Mouse (Mus musculus) adrenal gland, postnatal 14 days (tissue): ENCODE measurements around the gene Lrrc25. TPM values are rescaled to one million over a fixed set of nuclear protein-coding genes. Genes with fewer than 3 reads are reported as not detected.
A peak's percentile ranks its signal among the peaks of the same experiment; 100 is the strongest.
"Not testable (repeated sequence)": the region's sequence is repeated elsewhere in the genome, so short reads cannot be mapped to it uniquely, and the experiment has no call there.

Experiments
- DNase-seq: peaks from one replicate; pipeline ENCODE4 v3.0.0; 2021; ENCODE audit warnings: mixed read lengths
- long read RNA-seq, 2 experiments: library from polyadenylated mRNA; stranded (forward); transcript quantifications; one replicate each; pipeline ENCODE4 v2.0.0; 2021
- total RNA-seq: library from RNA; stranded (reverse); gene quantifications from 2 replicates; pipeline ENCODE4 v1.2.3, GENCODE M21; 2021

Gene Lrrc25
- total RNA-seq: 1.6 and 2.0 TPM in 2 replicates
- long read RNA-seq, experiment 1, partial matches to known transcripts: 0 of 1 reads
- long read RNA-seq, experiment 1, other reads (novel, unspliced or antisense): 1 of 1 reads
- long read RNA-seq, experiment 2: 0 reads

DNA sequence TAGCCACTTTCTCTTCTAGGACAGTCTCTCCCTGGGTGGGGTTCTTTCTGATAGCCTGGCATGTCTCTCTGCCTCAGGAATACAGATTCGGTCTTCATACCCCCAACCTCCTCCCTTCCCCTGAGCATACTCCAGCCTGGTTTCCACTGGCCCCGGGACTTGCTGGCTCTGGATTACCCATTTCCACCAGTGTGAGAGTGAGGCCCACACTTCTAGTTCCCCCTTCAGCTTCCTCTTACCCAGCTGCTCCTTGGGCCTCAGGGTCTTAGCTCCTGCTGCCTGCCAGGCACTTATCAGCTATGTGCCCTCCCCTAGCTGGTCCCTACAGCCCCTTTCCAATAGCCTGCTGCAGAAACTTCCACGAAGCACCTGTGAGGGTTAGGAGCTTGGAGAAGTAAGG, at the start of gene Lrrc25:
Gene Lrrc25, plus strand, starts transcription at position 262 of the 400 bp plus-strand sequence.
- DNase-seq: no peak

DNA sequence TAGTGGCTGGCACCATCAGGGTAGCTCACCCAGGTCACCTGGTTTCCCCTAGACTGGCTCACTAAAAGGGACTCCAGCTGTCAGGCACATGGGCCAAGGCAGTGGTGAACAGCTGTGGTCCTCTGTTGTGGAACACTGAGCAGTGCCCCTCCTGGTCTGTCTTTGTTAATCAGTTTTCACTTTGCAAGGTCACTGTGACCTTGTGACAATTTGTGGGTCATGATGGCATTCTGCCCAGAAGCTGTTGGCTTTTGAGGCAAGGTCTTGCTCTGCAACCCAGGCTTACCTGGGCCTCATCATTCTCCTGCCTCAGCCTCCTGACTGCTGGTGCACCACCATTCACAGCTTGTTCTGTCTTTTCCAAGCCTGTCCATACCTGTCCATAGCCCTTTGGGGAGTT, 45.6 kb upstream of the Lrrc25 start:
- peak; percentile 51 for DNase-seq

DNA sequence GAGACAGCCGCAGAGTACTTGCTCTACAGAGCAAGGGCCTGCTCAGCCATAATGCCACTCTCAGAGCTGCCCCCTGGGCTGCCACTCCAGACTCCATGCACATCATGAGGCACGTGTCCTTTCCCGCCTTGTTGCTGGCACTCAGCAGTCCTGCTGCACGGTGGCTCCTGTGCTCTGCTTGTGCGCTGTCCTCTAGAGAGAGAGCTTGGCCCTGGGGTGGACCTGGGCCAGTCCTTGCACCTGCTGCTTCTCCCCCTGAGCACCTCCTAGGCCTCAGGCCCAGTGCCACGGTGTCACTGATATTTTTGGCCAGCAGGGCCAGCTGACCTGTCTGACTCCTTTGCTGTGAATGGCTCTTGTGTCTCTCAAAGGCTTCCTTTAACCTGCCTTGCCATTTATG, 45.0 kb upstream of the Lrrc25 start:
- no peak for DNase-seq

GRCm38 (mm10) chr8:70574302-70574701, 41.7 kb upstream of the Lrrc25 start:
- DNase-seq: no peak

DNA sequence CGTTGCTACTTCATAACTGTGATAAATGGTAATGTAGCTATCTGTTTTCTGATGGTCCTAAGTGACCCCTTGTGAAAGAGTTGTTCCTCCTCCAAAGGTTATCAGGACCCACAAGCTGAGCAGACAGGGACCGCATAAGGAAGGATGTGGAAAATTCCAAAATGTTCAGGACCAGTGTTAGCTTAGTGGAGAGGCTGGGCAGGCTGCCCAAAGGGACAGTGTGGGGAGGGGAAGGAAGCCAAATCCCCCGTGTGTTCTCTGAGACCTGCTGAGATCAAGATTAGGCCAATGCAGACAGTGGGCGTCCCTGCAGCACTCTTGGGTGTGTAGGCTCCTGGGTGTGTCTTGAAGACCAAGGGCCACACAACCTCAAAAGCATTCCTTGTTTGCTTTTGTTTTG, 41.0 kb upstream of the Lrrc25 start:
- DNase-seq: peak; percentile 67

GRCm38 (mm10) chr8:70577207-70577606, 38.7 kb upstream of the Lrrc25 start:
- no peak for DNase-seq

DNA sequence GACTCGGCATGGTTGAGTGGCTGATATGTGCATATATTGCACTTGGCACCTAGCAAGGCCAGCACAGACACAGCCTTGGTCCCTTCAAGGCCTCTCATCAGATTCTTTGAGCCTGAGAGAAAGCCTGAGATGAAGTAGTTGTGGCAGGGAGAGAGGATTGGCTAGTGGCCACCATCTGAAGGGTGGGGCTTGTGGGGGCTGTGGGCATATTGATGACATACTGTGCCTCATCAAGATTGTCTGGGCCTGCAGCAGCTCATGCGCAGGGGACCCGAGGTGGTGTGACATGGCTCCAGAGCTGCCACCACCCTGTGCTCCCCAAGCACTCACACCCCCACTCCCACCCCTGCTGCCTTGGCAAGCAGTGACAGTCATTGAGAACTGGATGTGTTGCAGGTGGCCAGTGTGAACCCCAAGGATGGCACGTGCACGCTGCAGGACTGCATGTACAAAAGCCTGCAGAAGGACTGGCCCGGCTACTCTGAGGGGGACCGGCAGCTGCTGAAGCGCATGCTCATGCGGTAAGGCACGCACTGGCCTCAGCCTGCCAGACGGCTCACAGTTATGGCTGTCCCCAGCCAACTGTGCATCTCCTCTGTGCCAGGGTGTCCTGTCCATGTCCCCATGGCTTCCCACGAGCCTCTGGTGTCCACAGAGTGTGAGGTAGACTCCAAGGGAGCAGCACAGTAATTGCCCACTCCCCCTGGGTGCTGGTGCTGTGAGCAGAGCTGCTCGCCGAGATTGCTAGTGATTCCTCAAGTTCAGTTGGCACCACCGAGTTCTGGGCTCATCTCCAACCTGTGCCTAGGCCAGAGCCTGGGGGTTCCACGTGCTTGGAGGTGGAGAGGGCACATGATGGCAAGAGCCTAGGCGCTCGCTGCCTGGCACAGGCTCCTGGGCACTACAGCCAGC, 32.2 kb upstream of the Lrrc25 start:
- DNase-seq: peak; percentile 82

DNA sequence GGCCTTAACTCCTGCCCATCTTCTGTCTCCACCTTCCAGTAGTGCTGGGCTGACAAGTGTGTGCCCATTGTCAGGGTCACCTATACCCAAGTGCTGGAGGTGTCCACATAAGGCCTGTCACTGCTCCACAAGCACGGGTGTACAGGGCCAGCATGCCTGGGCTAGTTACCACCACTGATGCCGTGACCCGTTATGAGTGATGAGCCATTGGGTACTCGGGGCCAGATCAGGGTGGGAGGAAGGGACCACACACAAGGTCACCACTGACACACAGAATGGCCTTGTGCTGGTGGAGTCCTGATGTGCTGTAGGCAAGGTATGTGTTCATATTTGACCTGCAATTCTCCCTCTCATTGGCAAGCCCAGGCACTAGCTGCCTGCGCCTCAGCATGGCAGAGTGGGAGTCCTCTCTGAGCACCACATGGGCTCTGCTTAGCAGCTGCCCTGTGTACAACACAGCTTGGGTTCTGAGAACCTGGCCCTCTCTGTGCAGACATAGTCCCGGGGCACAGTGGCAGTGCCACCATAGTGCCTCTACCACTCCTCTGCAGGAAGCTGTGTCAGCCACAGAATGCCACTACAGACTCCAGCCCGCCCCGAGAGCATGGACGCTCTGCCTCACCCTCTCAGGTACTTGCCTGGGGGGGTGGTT, 31.2 kb upstream of the Lrrc25 start:
- peak; percentile 70 for DNase-seq

DNA sequence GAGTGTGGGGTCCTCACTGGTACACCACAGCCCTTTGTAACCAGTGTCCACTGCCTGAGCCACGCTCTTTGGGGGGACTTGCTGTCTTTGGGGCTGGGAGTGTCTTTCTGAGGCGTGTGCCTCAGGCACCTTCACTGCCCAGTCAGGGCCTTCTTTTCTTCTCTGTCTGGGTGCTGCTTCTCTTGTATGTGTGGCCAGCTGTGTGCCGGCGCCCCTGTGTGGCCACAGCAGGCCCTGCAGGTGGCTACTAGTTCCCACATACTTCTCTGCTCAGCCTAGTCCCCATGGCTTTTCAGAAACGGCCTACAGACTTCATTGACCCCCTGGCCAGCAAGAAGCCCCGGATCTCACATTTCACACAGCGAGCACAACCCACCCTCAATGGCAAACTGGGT, 30.7 kb upstream of the Lrrc25 start:
- peak; percentile 81 for DNase-seq

DNA sequence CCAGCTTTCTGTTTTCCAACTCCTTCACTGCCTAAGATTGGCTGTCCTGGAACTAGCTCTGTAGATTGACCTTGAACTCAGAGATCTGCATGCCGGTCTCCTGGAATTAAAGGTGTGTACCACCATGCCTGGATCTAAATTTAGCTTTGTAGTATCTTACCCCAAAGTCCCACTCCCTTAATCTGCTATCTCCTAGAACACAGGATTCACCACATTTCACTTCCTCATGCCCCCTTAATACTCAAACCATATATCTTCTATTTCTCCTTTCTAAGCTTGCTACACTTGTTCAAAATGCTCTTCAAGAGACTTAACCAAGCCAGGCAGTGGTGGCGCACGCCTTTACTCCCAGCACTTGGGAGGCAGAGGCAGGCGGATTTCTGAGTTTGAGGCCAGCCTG, 28.0 kb upstream of the Lrrc25 start:
- not testable (repeated sequence) for DNase-seq

DNA sequence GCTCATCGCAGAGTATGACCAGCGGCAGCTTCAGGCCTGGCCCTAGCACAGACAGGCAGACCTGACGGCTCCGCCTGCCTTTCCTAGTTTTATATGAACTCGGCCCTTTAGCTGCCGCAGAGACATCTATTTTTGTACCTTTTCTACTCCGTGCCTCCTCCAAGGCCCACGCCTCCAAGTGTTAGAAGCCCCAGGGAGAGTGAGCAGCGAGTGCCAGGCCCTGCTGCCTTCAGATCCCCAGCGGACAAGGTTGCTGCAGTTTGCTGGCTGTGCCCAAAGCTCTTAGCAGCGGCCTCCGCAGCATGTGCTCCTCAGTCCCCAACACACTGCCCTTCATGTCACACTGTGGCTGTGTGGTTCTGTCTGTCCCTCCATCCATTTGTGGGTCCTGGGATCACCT, 24.4 kb upstream of the Lrrc25 start:
- peak; percentile 65 for DNase-seq

DNA sequence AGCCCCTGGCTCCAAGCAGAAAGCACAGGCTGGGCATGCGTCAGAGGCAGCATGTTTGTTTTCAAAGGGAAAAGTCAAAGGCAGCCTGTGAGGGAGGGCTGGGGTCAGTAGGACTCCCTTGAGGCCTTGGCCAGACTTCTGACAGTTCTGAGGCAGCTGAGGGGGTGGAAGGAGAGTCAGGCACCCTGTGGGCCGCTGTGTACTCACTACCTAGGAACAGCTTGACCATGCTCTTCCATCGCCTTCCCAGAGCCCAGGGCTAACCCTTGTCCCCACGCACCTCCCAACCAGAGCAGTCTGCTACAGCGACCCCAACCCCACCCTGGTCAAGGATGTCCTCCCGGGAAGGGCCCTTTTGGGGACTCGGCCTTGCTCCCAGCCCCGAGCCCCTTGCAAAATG, 22.8 kb upstream of the Lrrc25 start:
- DNase-seq: peak; percentile 76

GRCm38 (mm10) chr8:70593961-70594609, 21.9 kb upstream of the Lrrc25 start, which contains the start of gene Isyna1:
Gene Isyna1, plus strand, starts transcription at chr8:70594373.
- peak; percentile 94 for DNase-seq

GRCm38 (mm10) chr8:70594621-70595564, 21.1 kb upstream of the Lrrc25 start:
- DNase-seq: peak; percentile 60

DNA sequence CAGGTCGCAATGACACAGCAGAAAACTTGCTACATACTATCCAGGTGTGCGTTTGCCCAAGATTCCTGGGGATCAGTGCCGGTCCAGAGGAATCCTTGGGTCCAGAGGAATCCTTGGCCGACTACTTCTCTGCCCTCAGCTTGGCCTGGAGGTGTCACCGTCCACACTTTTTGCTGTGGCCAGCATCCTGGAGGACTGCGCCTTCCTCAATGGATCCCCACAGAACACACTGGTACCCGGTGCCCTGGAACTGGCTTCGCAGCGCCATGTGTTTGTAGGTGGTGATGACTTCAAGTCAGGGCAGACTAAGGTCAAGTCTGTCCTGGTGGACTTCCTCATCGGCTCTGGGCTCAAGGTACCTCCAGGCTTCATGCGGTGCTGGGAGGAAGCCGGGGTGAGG, 20.1 kb upstream of the Lrrc25 start:
- DNase-seq: no peak

DNA sequence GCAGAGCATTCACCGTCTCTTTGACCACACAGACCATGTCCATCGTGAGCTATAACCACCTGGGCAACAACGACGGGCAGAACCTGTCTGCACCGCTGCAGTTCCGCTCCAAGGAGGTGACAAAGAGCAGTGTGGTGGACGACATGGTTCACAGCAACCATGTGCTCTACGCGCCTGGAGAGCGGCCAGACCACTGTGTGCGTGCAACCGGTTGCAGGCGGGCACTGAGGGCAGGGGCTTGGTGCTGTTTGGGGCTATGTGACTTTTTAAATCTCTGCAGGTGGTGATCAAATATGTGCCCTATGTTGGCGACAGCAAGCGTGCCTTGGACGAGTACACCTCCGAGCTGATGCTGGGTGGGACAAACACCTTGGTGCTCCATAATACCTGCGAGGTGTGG, 19.7 kb upstream of the Lrrc25 start:
- no peak for DNase-seq

- no peak for DNase-seq
These were observed 19.1 kb upstream of the Lrrc25 start for GRCm38 (mm10) chr8:70596775-70597416.

DNA sequence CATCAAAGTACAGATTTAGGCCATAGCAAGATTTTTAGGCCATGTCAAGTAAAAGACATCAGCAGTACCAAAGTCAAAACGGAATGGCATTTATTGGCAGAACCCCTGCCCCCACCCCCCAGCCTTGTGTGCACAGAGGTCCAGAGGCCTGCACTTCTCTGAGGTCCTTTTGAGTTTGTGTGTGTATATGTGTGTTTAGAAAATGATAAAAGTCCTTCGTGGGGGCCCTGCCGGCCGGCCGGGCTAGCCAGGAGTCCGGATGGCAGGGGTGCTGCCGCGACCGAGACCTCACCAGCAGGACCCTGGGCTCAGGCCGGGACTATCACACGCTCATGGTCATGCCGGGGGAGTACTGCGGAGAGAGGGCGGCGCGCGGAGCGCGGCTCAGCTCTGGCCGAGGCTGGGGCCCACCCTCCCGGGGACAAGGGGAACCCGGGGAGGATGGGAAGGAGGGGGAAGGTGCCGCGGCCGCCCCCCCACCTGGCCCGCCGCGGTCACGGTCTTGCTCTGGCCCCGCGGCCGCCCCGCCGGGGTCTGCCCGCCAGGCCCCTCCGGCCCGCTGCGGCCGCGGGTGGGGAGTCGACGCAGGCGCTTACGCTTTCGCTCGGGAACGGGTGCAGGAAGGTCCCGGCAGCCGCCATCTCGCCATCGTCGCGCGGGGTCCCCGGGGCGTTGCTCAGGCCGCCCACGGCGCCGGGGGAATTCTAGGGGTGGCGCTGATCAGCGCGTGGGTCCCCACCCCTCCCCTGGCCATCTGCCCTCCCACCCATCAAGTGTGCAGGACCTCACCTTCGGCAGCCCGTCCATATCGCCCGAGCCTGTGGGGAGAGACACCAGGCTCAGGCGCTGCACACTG, 18.3 kb upstream of the Lrrc25 start:
- DNase-seq: no peak

GRCm38 (mm10) chr8:70598283-70598682, 17.7 kb upstream of the Lrrc25 start:
- DNase-seq: peak; percentile 92

- no peak for DNase-seq
These were observed 17.2 kb upstream of the Lrrc25 start for GRCm38 (mm10) chr8:70598722-70599121.
